Mouse (Mus musculus): Measurements from ENCODE around the gene Prdx2. TPM values are rescaled to one million over a fixed set of nuclear protein-coding genes. Genes with fewer than 3 reads are reported as not detected.

Prdx2 gene
- polyA plus RNA-seq, 1 experiment from 2014 or later = 810 TPM

GRCm38 (mm10) chr8:84985049-84985683 is 15.8 kb downstream of the Prdx2 start:
- Histone ChIP-seq H3K27me3 (ENCODE audit: insufficient read depth, low read length) (no peaks in the 10 kb centered on the region), H3K36me3 (ENCODE audit: insufficient read depth, low read length) (no peaks in the 10 kb centered on the region), H3K9ac (replicated peaks; ENCODE audit: low read length) (peak overlapping the region; percentile 75), H3K27ac (ENCODE audit: low read length) (peak overlapping the region; percentile 87), H3K4me2 (replicated peaks; ENCODE audit: low read depth, low read length) (peak overlapping the region; percentile 100), H3K4me3 (ENCODE audit: low read length) (peak overlapping the region; percentile 55), H3K9me3 (ENCODE audit: low read length) (no peaks in the 10 kb centered on the region), H3K4me1 (ENCODE audit: insufficient read depth, low read length) (peaks cover 64% of the 10 kb centered on the region)
- WGBS = under 1% methylated on average over 23 of the region's 23 CpGs
- no peak for ATAC-seq (ENCODE audit: low FRiP score, low TSS enrichment)

GRCm38 (mm10) chr8:84985684-84986378 is 16.4 kb downstream of the Prdx2 start:
- Histone ChIP-seq H3K27me3 (ENCODE audit: insufficient read depth, low read length) (no peaks in the 10 kb centered on the region), H3K27ac (ENCODE audit: low read length) (peak overlapping the region; percentile 87), H3K4me3 (ENCODE audit: low read length) (peak overlapping the region; percentile 55), H3K36me3 (ENCODE audit: insufficient read depth, low read length) (no peaks in the 10 kb centered on the region), H3K9ac (replicated peaks; ENCODE audit: low read length) (peak overlapping the region; percentile 75), H3K4me1 (ENCODE audit: insufficient read depth, low read length) (peaks cover 58% of the 10 kb centered on the region), H3K4me2 (replicated peaks; ENCODE audit: low read depth, low read length) (peak overlapping the region; percentile 100), H3K9me3 (ENCODE audit: low read length) (no peaks in the 10 kb centered on the region)
- WGBS = under 1% methylated on average over 52 of the region's 53 CpGs
- ATAC-seq (ENCODE audit: low FRiP score, low TSS enrichment) = peak; percentile 22

- Histone ChIP-seq H3K4me3 (ENCODE audit: low read length) (peak overlapping the region; percentile 55), H3K9me3 (ENCODE audit: low read length) (no peaks in the 10 kb centered on the region), H3K27ac (ENCODE audit: low read length) (peak overlapping the region; percentile 87; the same call in 1 of the 2 replicates), H3K9ac (replicated peaks; ENCODE audit: low read length) (peak overlapping the region; percentile 75), H3K36me3 (ENCODE audit: insufficient read depth, low read length) (no peaks in the 10 kb centered on the region), H3K4me2 (replicated peaks; ENCODE audit: low read depth, low read length) (peak overlapping the region; percentile 100), H3K27me3 (ENCODE audit: insufficient read depth, low read length) (no peaks in the 10 kb centered on the region), H3K4me1 (ENCODE audit: insufficient read depth, low read length) (peaks cover 57% of the 10 kb centered on the region)
- WGBS = 41% methylated on average over 8 of the region's 8 CpGs
- ATAC-seq (ENCODE audit: low FRiP score, low TSS enrichment) = no peak
These were observed 17.1 kb downstream of the Prdx2 start for GRCm38 (mm10) chr8:84986379-84986945.

- 81% methylated on average over 5 of the region's 5 CpGs for WGBS
- Histone ChIP-seq H3K4me3 (ENCODE audit: low read length) (no peak overlapping the region), H3K9ac (replicated peaks; ENCODE audit: low read length) (no peak overlapping the region), H3K27ac (ENCODE audit: low read length) (no peak overlapping the region), H3K36me3 (ENCODE audit: insufficient read depth, low read length) (no peaks in the 10 kb centered on the region), H3K9me3 (ENCODE audit: low read length) (no peaks in the 10 kb centered on the region), H3K27me3 (ENCODE audit: insufficient read depth, low read length) (no peaks in the 10 kb centered on the region), H3K4me2 (replicated peaks; ENCODE audit: low read depth, low read length) (no peak overlapping the region), H3K4me1 (ENCODE audit: insufficient read depth, low read length) (peaks cover 48% of the 10 kb centered on the region)
- no peak for ATAC-seq (ENCODE audit: low FRiP score, low TSS enrichment)
These were observed 18.0 kb downstream of the Prdx2 start for GRCm38 (mm10) chr8:84987388-84987787.

- Histone ChIP-seq H3K27me3 (ENCODE audit: insufficient read depth, low read length) (no peaks in the 10 kb centered on the region), H3K9ac (replicated peaks; ENCODE audit: low read length) (no peak overlapping the region)
These were observed 18.5 kb downstream of the Prdx2 start for GRCm38 (mm10) chr8:84987903-84988302.

GRCm38 (mm10) chr8:84989311-84989731 is 19.9 kb downstream of the Prdx2 start:
- Histone ChIP-seq H3K9ac (replicated peaks; ENCODE audit: low read length) (peak overlapping the region; percentile 50), H3K36me3 (ENCODE audit: insufficient read depth, low read length) (no peaks in the 10 kb centered on the region), H3K4me2 (replicated peaks; ENCODE audit: low read depth, low read length) (peak overlapping the region; percentile 96), H3K4me3 (ENCODE audit: low read length) (peak overlapping the region; percentile 65), H3K9me3 (ENCODE audit: low read length) (no peaks in the 10 kb centered on the region), H3K27me3 (ENCODE audit: insufficient read depth, low read length) (no peaks in the 10 kb centered on the region), H3K27ac (ENCODE audit: low read length) (peak overlapping the region; percentile 78), H3K4me1 (ENCODE audit: insufficient read depth, low read length) (peaks cover 36% of the 10 kb centered on the region)
- WGBS = 5% methylated on average over 15 of the region's 15 CpGs
- ATAC-seq (ENCODE audit: low FRiP score, low TSS enrichment) = peak; percentile 9

More at GRCm38 (mm10) chr8:84987903-84988302, 18.5 kb downstream of the Prdx2 start:
- ATAC-seq (ENCODE audit: low FRiP score, low TSS enrichment) = no peak
- no peak overlapping the region for H3K4me3 ChIP-seq (ENCODE audit: low read length)
- no peak overlapping the region for H3K4me2 ChIP-seq (replicated peaks; ENCODE audit: low read depth, low read length)
- H3K9me3 ChIP-seq (ENCODE audit: low read length) = no peaks in the 10 kb centered on the region
- H3K27ac ChIP-seq (ENCODE audit: low read length) = no peak overlapping the region
- H3K4me1 ChIP-seq (ENCODE audit: insufficient read depth, low read length) = peaks cover 43% of the 10 kb centered on the region
- WGBS = 63% methylated on average over 2 of the region's 2 CpGs
- no peaks in the 10 kb centered on the region for H3K36me3 ChIP-seq (ENCODE audit: insufficient read depth, low read length)

- H3K4me3 ChIP-seq (ENCODE audit: low read length) = peak overlapping the region; percentile 65
- peak overlapping the region; percentile 93 for H3K27ac ChIP-seq (ENCODE audit: low read length)
- no peaks in the 10 kb centered on the region for H3K9me3 ChIP-seq (ENCODE audit: low read length)
- ATAC-seq (ENCODE audit: low FRiP score, low TSS enrichment) = peak; percentile 64
- H3K36me3 ChIP-seq (ENCODE audit: insufficient read depth, low read length) = no peaks in the 10 kb centered on the region
- peaks cover 31% of the 10 kb centered on the region for H3K4me1 ChIP-seq (ENCODE audit: insufficient read depth, low read length)
- WGBS = 0% methylated on average over 15 of the region's 15 CpGs
- no peaks in the 10 kb centered on the region for H3K27me3 ChIP-seq (ENCODE audit: insufficient read depth, low read length)
- H3K4me2 ChIP-seq (replicated peaks; ENCODE audit: low read depth, low read length) = peak overlapping the region; percentile 96
- peak overlapping the region; percentile 87 for H3K9ac ChIP-seq (replicated peaks; ENCODE audit: low read length)
These were observed 20.4 kb downstream of the Prdx2 start for GRCm38 (mm10) chr8:84989810-84990209.

GRCm38 (mm10) chr8:84990349-84990748 is 21.0 kb downstream of the Prdx2 start, which contains the start of gene Hook2:
Hook2 (plus strand) TSS chr8:84990603.
- H3K4me1 ChIP-seq (ENCODE audit: insufficient read depth, low read length) = peaks cover 26% of the 10 kb centered on the region
- H3K27ac ChIP-seq (ENCODE audit: low read length) = peak within 1 kb of the TSS; percentile 93
- peak within 1 kb of the TSS; percentile 87 for H3K9ac ChIP-seq (replicated peaks; ENCODE audit: low read length)
- H3K4me3 ChIP-seq (ENCODE audit: low read length) = peak within 1 kb of the TSS; percentile 65
- H3K36me3 ChIP-seq (ENCODE audit: insufficient read depth, low read length) = no peaks in the 10 kb centered on the region
- peak within 1 kb of the TSS; percentile 96 for H3K4me2 ChIP-seq (replicated peaks; ENCODE audit: low read depth, low read length)
- H3K9me3 ChIP-seq (ENCODE audit: low read length) = no peaks in the 10 kb centered on the region
- H3K27me3 ChIP-seq (ENCODE audit: insufficient read depth, low read length) = no peaks in the 10 kb centered on the region
- 0% methylated on average over 28 of the region's 28 CpGs for WGBS
- ATAC-seq (ENCODE audit: low FRiP score, low TSS enrichment) = peak; percentile 92

GRCm38 (mm10) chr8:84990836-84991235 is 21.4 kb downstream of the Prdx2 start:
- no peaks in the 10 kb centered on the region for H3K36me3 ChIP-seq (ENCODE audit: insufficient read depth, low read length)
- peak overlapping the region; percentile 65 for H3K4me3 ChIP-seq (ENCODE audit: low read length)
- peaks cover 23% of the 10 kb centered on the region for H3K4me1 ChIP-seq (ENCODE audit: insufficient read depth, low read length)
- ATAC-seq (ENCODE audit: low FRiP score, low TSS enrichment) = peak; percentile 66
- peak overlapping the region; percentile 87 for H3K9ac ChIP-seq (replicated peaks; ENCODE audit: low read length)
- no peaks in the 10 kb centered on the region for H3K9me3 ChIP-seq (ENCODE audit: low read length)
- peak overlapping the region; percentile 96 for H3K4me2 ChIP-seq (replicated peaks; ENCODE audit: low read depth, low read length)
- WGBS = 2% methylated on average over 15 of the region's 15 CpGs
- H3K27me3 ChIP-seq (ENCODE audit: insufficient read depth, low read length) = no peaks in the 10 kb centered on the region
- H3K27ac ChIP-seq (ENCODE audit: low read length) = peak overlapping the region; percentile 93

Measured in kidney, embryonic 16.5 days (tissue).